Mouse (Mus musculus): ENCODE data around the gene Ovol1. TPM values are rescaled to one million over a fixed set of nuclear protein-coding genes. Genes with fewer than 3 reads are reported as not detected.

The Ovol1 gene
- polyA plus RNA-seq, 1 experiment, result not detected

DNA sequence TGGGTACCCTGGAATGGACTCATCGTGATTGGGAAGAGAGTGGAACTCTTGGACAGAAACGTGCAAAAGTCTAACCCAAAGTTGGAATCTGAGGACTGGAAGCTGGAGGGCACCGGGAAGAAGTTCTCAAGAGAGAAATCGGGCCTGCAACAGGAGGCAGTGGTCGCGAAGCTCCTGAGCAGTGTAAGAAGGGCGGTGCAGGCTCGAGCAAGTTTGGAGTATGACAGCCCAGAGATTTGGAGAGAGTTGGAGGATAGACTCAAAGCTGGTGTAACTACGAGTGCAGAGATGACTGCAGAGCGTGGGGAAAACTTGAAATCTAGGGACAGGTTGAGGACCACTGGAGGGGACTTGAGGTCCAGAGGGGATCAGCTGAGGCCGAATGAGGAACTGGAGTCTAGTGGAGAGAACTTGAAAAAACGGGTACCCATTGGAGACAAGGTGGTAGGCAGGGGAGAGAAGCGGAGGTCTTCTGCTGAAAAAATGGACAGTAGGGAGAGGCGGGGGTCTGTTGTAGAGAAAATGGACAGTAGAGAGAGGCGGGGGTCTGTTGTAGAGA is 49.3 kb downstream of the Ovol1 start:
- Histone ChIP-seq H3K27ac (ENCODE audit: control insufficient read depth, insufficient read depth, low read depth, low read length, poor library complexity) (peak overlapping the region; percentile 83), H3K4me1 (ENCODE audit: control insufficient read depth, insufficient read depth, low read length) (no peaks in the 10 kb centered on the region; the same call in 1 of the 2 replicates), H3K4me3 (replicated peaks; ENCODE audit: control insufficient read depth, low read depth, low read length) (peak overlapping the region; percentile 72)
- 11% methylated on average over 15 of the region's 15 CpGs for WGBS
- no peak for TF ChIP-seq POLR2A (IDR thresholded peaks at IDR 0.05; ENCODE audit: borderline replicate concordance, control insufficient read depth, low read depth, low read length)
- TF ChIP-seq CTCF (IDR thresholded peaks at IDR 0.05; ENCODE audit: control insufficient read depth, insufficient read depth, low read length), result no peak

DNA sequence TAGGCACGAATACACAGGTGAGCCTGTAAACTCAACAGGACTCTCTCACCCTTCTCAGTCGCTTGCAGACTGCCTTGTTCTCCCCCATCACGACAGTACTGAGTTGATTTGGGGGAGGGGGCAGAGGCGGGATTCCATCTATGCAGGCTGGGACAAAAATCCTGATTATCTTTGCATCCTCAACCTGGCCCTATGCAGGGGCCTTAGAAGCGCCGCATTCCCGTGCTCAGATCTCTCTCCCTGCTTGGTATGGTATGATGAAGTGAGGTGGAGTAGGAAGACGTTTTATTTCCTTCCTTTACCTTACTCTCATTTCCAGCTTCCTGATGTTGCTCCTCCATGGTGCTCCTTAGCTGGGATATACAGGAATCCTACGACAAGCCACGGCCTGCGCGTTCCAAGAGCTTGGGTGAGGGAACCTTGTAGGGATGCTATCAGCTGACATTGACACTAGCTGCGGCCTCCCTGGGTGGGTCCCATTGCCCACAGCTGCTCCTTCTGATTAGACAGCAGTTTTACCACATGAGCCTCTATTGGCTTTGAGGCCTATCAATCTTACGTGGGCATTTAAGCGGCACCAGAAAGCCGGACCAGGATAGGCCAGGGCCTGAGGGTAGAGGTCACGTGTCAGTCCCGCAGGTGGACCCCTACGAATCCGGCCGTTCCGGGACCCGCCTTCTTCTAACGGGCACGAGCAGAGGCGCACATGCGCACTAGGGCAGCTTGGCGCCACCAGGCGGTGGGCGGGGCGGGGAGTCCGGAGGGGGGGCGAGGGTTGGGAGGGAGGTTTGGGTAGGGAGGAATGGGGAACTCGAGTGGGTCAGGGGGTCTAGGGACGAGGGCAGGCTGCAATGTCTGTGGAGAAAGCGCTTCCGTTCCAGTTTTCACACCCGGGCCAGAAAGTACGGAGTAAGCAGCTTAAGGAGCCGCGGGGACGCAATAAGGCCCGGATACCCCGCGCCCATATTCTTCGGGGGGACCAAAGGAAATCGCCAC is 50.1 kb downstream of the Ovol1 start, which contains the start of gene Snx32:
Gene Snx32 (minus strand): TSS at position 508 of the 996 bp plus-strand sequence.
- peak within 1 kb of the TSS; percentile 83 for H3K27ac ChIP-seq (ENCODE audit: control insufficient read depth, insufficient read depth, low read depth, low read length, poor library complexity)
- 2% methylated on average over 47 of the region's 47 CpGs for WGBS
- peak within 1 kb of the TSS; percentile 72 for H3K4me3 ChIP-seq (replicated peaks; ENCODE audit: control insufficient read depth, low read depth, low read length)
- TF ChIP-seq CTCF (IDR thresholded peaks at IDR 0.05; ENCODE audit: control insufficient read depth, insufficient read depth, low read length) (no peak), POLR2A (IDR thresholded peaks at IDR 0.05; ENCODE audit: borderline replicate concordance, control insufficient read depth, low read depth, low read length) (0 out of 2 replicates have a peak, but pooled peaks have one; percentile 20)
- H3K4me1 ChIP-seq (ENCODE audit: control insufficient read depth, insufficient read depth, low read length), result no peaks in the 10 kb centered on the region; the same call in 1 of the 2 replicates

DNA sequence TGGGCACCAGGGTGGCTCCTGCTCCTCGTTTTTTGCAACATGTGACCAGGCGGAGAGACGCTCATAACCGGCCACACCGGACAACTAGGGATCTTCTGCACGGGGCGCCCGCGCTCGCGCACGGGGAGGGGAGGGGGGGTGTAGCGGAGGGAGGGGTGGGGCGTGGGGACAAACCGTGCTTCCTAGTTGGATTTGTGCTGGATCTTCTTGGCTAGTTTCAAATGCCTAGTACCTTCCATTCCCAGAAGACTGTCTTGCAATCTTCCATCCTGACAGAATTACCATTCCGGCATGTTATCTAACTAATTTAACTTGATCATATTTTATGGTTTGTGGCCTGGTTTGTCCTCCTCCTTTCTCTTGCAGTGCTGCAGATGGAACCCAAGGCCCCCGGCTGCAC is 56.8 kb downstream of the Ovol1 start, which contains the start of gene 1700020D05Rik:
Gene 1700020D05Rik (minus strand): TSS at position 101 of the 400 bp plus-strand sequence.
- Histone ChIP-seq H3K27ac (ENCODE audit: control insufficient read depth, insufficient read depth, low read depth, low read length, poor library complexity) (no peak within 1 kb of the TSS), H3K4me3 (replicated peaks; ENCODE audit: control insufficient read depth, low read depth, low read length) (no peak within 1 kb of the TSS), H3K4me1 (ENCODE audit: control insufficient read depth, insufficient read depth, low read length) (no peaks in the 10 kb centered on the region)
- TF ChIP-seq POLR2A (IDR thresholded peaks at IDR 0.05; ENCODE audit: borderline replicate concordance, control insufficient read depth, low read depth, low read length), result no peak
- TF ChIP-seq CTCF (IDR thresholded peaks at IDR 0.05; ENCODE audit: control insufficient read depth, insufficient read depth, low read length), result no peak
- 91% methylated on average over 17 of the region's 17 CpGs for WGBS

DNA sequence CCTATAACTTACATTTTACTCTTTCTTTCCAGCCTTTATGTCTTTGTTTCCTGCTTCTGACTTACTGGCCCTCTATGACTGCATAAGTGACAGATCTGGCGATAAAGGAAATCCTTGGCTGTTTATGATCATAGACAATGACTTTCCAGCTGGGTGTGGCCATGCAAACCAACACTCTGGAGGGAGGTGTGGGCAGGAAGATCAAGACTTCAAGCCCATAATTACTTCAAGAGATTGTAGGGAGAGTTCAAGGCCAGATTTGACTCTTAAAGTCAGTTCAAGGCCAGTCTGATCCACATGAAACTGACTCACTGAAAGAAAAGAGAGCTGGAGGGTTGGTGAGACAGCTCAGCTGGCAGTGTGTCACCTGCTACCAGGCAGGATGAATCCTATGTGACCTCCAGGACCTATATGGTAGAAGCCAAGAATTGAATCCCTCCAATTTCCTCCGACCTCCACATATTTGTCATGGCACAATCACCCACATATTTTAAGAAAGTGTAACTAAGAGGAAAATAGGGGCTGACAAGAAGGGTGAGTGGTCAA is 60.0 kb downstream of the Ovol1 start:
- H3K4me1 ChIP-seq (ENCODE audit: control insufficient read depth, insufficient read depth, low read length), result no peaks in the 10 kb centered on the region

More for the DNA sequence above, 60.0 kb downstream of the Ovol1 start:
- TF ChIP-seq POLR2A (IDR thresholded peaks at IDR 0.05; ENCODE audit: borderline replicate concordance, control insufficient read depth, low read depth, low read length) (no peak), CTCF (IDR thresholded peaks at IDR 0.05; ENCODE audit: control insufficient read depth, insufficient read depth, low read length) (no peak)
- 87% methylated on average over 2 of the region's 2 CpGs for WGBS
- no peak overlapping the region for H3K27ac ChIP-seq (ENCODE audit: control insufficient read depth, insufficient read depth, low read depth, low read length, poor library complexity)
- no peak overlapping the region for H3K4me3 ChIP-seq (replicated peaks; ENCODE audit: control insufficient read depth, low read depth, low read length)

Other genes starting within 250 kb of the Ovol1 start
- not detected in 2 replicates for gene Catsper1, start 224.9 kb downstream of the Ovol1 start, polyA plus RNA-seq (2011; ENCODE audit: insufficient read depth, insufficient read length, low replicate concordance, missing spikeins)
- gene Cst6, start 211.1 kb downstream of the Ovol1 start, polyA plus RNA-seq (2011; ENCODE audit: insufficient read depth, insufficient read length, low replicate concordance, missing spikeins), result not detected in 2 replicates
- gene Eif1ad, start 193.9 kb downstream of the Ovol1 start, polyA plus RNA-seq (2011; ENCODE audit: insufficient read depth, insufficient read length, low replicate concordance, missing spikeins), result 26.5 and 37.8 TPM in 2 replicates
- 117 and 121 TPM in 2 replicates for gene Banf1, start 193.5 kb downstream of the Ovol1 start, polyA plus RNA-seq (2011; ENCODE audit: insufficient read depth, insufficient read length, low replicate concordance, missing spikeins)
- gene Sart1, start 171.9 kb downstream of the Ovol1 start, polyA plus RNA-seq (2011; ENCODE audit: insufficient read depth, insufficient read length, low replicate concordance, missing spikeins), result 161 and 213 TPM in 2 replicates
- gene Tsga10ip, start 158.1 kb downstream of the Ovol1 start, polyA plus RNA-seq (2011; ENCODE audit: insufficient read depth, insufficient read length, low replicate concordance, missing spikeins), result not detected in 2 replicates
- 169 and 195 TPM in 2 replicates for gene Drap1, start 135.7 kb downstream of the Ovol1 start, polyA plus RNA-seq (2011; ENCODE audit: insufficient read depth, insufficient read length, low replicate concordance, missing spikeins)
- 7.0 and 21.5 TPM in 2 replicates for gene AI837181, start 135.5 kb downstream of the Ovol1 start, polyA plus RNA-seq (2011; ENCODE audit: insufficient read depth, insufficient read length, low replicate concordance, missing spikeins)
- gene Fosl1, start 113.1 kb downstream of the Ovol1 start, polyA plus RNA-seq (2011; ENCODE audit: insufficient read depth, insufficient read length, low replicate concordance, missing spikeins), result not detected in 2 replicates
- 4.3 and 8.0 TPM in 2 replicates for gene Ccdc85b, start 102.8 kb downstream of the Ovol1 start, polyA plus RNA-seq (2011; ENCODE audit: insufficient read depth, insufficient read length, low replicate concordance, missing spikeins)
- gene Fibp, start 100.0 kb downstream of the Ovol1 start, polyA plus RNA-seq (2011; ENCODE audit: insufficient read depth, insufficient read length, low replicate concordance, missing spikeins), result 76.0 and 88.6 TPM in 2 replicates
- gene Ctsw, start 92.1 kb downstream of the Ovol1 start, polyA plus RNA-seq (2011; ENCODE audit: insufficient read depth, insufficient read length, low replicate concordance, missing spikeins), result 9.5 and 20.6 TPM in 2 replicates
- 229 and 236 TPM in 2 replicates for gene Efemp2, start 86.7 kb downstream of the Ovol1 start, polyA plus RNA-seq (2011; ENCODE audit: insufficient read depth, insufficient read length, low replicate concordance, missing spikeins)
- gene Mus81, start 72.2 kb downstream of the Ovol1 start, polyA plus RNA-seq (2011; ENCODE audit: insufficient read depth, insufficient read length, low replicate concordance, missing spikeins), result 43.1 and 55.9 TPM in 2 replicates
- 441 and 478 TPM in 2 replicates for gene Cfl1, start 70.2 kb downstream of the Ovol1 start, polyA plus RNA-seq (2011; ENCODE audit: insufficient read depth, insufficient read length, low replicate concordance, missing spikeins)
- 4.0 and 4.8 TPM in 2 replicates for gene 1700020D05Rik, start 56.9 kb downstream of the Ovol1 start, polyA plus RNA-seq (2011; ENCODE audit: insufficient read depth, insufficient read length, low replicate concordance, missing spikeins)
- 15.6 and 32.5 TPM in 2 replicates for gene Snx32, start 50.1 kb downstream of the Ovol1 start, polyA plus RNA-seq (2011; ENCODE audit: insufficient read depth, insufficient read length, low replicate concordance, missing spikeins)
- gene Ap5b1, start 7.4 kb upstream of the Ovol1 start, polyA plus RNA-seq (2011; ENCODE audit: insufficient read depth, insufficient read length, low replicate concordance, missing spikeins), result 7.4 and 12.4 TPM in 2 replicates
- 68.6 and 132 TPM in 2 replicates for gene Rnaseh2c, start 41.2 kb upstream of the Ovol1 start, polyA plus RNA-seq (2011; ENCODE audit: insufficient read depth, insufficient read length, low replicate concordance, missing spikeins)
- 41.5 and 87.3 TPM in 2 replicates for gene Kat5, start 49.6 kb upstream of the Ovol1 start, polyA plus RNA-seq (2011; ENCODE audit: insufficient read depth, insufficient read length, low replicate concordance, missing spikeins)
- 17.3 and 36.3 TPM in 2 replicates for gene Rela, start 76.8 kb upstream of the Ovol1 start, polyA plus RNA-seq (2011; ENCODE audit: insufficient read depth, insufficient read length, low replicate concordance, missing spikeins)
- 72.2 and 101 TPM in 2 replicates for gene Sipa1, start 103.1 kb upstream of the Ovol1 start, polyA plus RNA-seq (2011; ENCODE audit: insufficient read depth, insufficient read length, low replicate concordance, missing spikeins)
- 26.8 and 60.5 TPM in 2 replicates for gene Map3k11, start 128.1 kb upstream of the Ovol1 start, polyA plus RNA-seq (2011; ENCODE audit: insufficient read depth, insufficient read length, low replicate concordance, missing spikeins)
- 43.5 and 99.7 TPM in 2 replicates for gene Pcnx3, start 128.3 kb upstream of the Ovol1 start, polyA plus RNA-seq (2011; ENCODE audit: insufficient read depth, insufficient read length, low replicate concordance, missing spikeins)
- gene Kcnk7, start 143.7 kb upstream of the Ovol1 start, polyA plus RNA-seq (2011; ENCODE audit: insufficient read depth, insufficient read length, low replicate concordance, missing spikeins), result not detected in 2 replicates
- gene Ehbp1l1, start 165.7 kb upstream of the Ovol1 start, polyA plus RNA-seq (2011; ENCODE audit: insufficient read depth, insufficient read length, low replicate concordance, missing spikeins), result 130 and 224 TPM in 2 replicates
- gene Fam89b, start 169.0 kb upstream of the Ovol1 start, polyA plus RNA-seq (2011; ENCODE audit: insufficient read depth, insufficient read length, low replicate concordance, missing spikeins), result 33.5 and 37.8 TPM in 2 replicates
- gene Ltbp3, start 180.3 kb upstream of the Ovol1 start, polyA plus RNA-seq (2011; ENCODE audit: insufficient read depth, insufficient read length, low replicate concordance, missing spikeins), result 10.5 and 13.4 TPM in 2 replicates
- 26.8 and 38.8 TPM in 2 replicates for gene Scyl1, start 210.8 kb upstream of the Ovol1 start, polyA plus RNA-seq (2011; ENCODE audit: insufficient read depth, insufficient read length, low replicate concordance, missing spikeins)

All from bone marrow, adult 2 months (tissue).